Mouse (Mus musculus): ENCODE data around the gene Cmc2.

Gene Cmc2

DNA sequence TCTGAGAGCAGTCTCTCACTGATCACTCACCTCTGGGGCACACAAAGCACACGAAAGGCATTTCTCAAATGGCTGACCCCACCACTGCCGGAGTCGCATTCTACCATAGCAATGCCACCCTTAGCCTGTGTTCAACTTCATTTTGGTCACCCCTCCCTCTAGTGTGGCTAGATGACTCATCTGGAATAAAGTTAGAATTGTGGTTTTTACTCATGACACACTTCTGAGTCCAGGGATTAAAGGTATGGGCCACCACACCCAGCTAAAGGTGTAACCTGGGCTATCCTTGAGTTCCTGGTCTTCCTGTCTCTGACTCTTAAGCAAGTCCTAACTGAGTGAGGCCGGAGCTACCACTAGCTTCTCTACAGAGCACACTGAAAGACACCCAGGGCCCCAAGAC, 15.4 kb downstream of the Cmc2 start:
- DNase-seq (ENCODE audit: low read depth): peak; percentile 46

DNA sequence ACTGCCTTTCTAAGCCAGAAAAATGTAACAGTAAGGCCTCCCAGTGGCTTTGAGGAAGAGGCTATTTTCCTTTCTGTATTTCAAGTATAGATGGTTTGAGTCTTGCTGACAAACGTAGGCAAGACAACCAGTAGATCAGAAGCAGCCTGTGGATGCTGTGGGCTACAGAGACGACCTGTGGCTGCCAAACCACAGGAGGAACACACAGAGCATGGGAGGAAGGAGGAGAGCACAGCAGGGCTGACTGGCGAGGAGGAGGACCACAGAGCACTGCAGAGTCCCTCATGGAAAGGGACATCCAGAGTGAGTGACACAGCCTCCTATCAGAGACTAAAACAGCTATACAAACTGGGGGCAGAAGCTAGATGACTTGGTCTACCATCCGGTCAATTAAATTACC, 16.0 kb downstream of the Cmc2 start:
- DNase-seq (ENCODE audit: low read depth): peak; percentile 32

DNA sequence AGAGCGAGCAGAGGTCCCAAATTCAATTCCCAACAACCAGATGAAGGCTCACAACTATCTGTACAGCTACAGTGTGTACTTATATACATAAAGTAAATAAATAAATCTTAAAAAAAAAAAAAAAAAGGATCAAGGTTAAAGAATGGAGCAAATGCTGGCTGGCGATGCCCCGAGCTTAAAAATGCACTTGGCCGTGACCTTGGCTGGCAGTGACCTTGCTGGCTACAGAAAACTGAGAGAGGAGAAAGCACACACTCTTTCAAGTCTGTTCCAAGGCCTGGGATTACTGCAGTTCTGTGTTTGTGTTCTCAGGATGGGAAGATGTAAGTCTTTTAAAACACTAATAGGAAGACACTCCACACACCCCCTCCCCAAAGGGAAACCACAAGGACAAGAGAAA, 16.5 kb downstream of the Cmc2 start:
- DNase-seq (ENCODE audit: low read depth): no peak

- no peak for DNase-seq (ENCODE audit: low read depth)
Measured at GRCm38 (mm10) chr8:116895521-116895920, 25.7 kb downstream of the Cmc2 start.

GRCm38 (mm10) chr8:116893938-116894337, 27.3 kb downstream of the Cmc2 start:
- no peak for DNase-seq (ENCODE audit: low read depth)

- DNase-seq (ENCODE audit: low read depth): no peak
Measured at GRCm38 (mm10) chr8:116892636-116893035, 28.6 kb downstream of the Cmc2 start.

DNA sequence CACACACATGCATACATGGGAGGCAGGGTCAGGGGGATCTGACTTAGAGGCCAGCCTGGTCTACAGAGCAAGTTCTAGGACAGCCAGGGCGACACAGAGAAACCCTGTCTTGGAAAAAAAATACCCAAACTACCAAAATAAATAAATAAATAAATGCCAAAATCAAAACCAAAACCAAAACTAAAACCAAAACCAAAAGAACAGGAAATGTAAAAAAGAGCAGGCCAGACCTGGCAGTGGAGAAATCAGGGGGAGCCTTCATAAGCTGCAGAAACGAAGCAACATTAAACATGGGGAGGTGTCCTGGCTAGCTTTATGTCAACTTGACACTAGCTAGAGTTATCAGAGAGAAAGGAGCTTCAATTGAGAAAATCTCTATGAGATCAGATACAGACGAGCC, 29.1 kb downstream of the Cmc2 start:
- peak; percentile 70 for DNase-seq (ENCODE audit: low read depth)

- no peak for DNase-seq (ENCODE audit: low read depth)
Measured at GRCm38 (mm10) chr8:116891446-116891845, 29.8 kb downstream of the Cmc2 start.

GRCm38 (mm10) chr8:116887813-116888212, 33.4 kb downstream of the Cmc2 start:
- no peak for DNase-seq (ENCODE audit: low read depth)

GRCm38 (mm10) chr8:116881396-116881795, 39.9 kb downstream of the Cmc2 start:
- no peak for DNase-seq (ENCODE audit: low read depth)

DNA sequence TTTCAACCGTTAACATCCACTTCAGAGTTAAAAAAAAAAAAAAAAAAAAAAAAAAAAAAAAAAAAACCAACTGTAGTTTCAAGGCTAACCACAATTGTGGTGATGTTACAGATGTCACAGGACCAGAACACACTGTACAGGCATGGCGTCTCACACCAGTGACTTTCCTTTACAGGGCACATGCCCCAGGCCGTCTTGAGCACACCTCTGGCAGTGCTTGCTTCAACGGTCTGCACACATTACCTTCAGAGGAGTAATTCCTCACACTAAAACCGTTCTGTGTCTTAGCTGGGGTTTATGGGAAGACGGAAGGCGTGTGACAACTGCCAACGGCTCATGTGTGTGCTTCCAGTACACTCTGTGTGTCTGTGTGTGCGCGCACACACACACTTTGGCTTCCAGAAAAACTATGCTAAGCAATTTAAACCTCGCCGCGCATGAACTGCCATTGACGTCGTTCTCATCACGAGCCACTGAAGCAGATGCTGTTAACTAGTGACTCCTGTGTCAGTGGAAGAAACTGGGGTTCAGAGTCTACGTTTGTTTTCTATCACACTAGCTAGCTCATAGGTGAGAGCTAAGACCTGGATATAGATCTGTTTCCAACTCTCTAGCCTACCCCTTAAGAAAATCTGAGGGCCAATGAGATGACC, 45.3 kb downstream of the Cmc2 start:
- DNase-seq (ENCODE audit: low read depth): peak; percentile 25

- no peak for DNase-seq (ENCODE audit: low read depth)
Measured at GRCm38 (mm10) chr8:116873986-116874385, 47.3 kb downstream of the Cmc2 start.

DNA sequence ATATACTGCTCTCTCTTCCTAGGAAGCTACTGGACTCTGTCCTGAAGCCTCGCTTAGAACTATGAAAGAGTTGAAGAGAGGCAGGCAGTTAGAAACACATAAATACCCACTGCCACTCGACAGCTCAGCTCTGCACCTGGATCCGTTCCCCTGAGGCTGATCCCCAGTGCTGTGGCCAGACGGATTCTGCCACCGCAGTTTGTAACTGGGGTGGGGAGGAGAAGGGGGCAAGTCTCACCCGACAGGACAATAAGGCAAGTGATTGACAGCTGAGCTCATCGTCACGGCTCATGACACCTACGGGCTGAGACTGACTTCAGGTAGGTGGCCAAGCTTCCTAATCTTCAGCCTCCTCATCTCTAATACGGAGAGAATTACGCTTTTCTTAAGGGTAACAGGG, 47.7 kb downstream of the Cmc2 start:
- no peak for DNase-seq (ENCODE audit: low read depth)

DNA sequence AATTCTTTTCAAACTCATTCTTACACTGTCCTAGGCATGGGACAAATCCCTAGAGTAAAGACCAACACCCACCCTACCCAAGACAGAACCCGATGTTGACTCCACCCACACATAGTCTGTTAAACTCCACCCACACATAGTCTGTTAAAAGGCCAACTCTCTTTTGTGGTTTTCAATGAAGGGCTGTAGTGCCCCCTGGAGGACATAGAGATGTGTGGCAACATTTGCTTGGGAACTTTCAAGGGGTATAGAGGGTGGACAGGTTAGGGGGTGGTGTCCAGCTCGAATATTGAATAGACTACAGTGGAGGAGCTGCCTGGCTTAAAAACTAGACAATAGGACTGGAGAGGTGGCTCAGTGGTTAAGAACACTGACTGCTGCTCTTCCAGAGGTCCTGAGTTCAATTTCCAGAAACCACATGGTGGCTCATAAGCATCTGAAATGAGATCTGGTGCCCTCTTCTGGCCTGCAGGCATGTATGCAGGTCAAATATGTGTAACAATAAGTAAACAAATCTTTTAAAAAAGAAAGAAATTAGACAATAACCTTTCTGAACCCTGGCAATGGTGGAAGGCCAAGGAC, 48.4 kb downstream of the Cmc2 start:
- DNase-seq (ENCODE audit: low read depth): peak; percentile 66

GRCm38 (mm10) chr8:116868699-116869098, 52.6 kb downstream of the Cmc2 start:
- peak; percentile 21 for DNase-seq (ENCODE audit: low read depth)

DNA sequence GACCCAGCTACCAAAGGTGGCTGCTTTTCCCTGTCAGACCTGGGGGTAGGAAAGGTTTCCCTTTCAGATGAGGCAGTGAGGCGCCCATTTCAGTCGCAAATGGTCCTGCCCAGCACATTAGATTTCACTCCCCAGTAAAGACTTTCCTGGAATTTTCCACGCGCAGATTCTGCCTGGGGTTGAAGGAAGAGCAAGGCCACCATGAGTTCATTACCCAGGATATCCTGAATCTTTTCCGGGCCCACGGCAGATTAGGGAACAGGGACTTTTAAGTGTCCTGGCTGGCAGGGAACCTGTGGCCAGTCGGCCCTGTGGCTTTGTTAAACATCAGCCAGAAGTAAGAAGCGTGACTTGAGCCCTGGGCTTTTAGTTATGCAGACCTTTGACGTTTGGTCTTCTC, 53.9 kb downstream of the Cmc2 start:
- no peak for DNase-seq (ENCODE audit: low read depth)

- DNase-seq (ENCODE audit: low read depth): peak; percentile 74
Measured at GRCm38 (mm10) chr8:116866118-116866903, 54.9 kb downstream of the Cmc2 start.

- DNase-seq (ENCODE audit: low read depth): no peak
Measured at GRCm38 (mm10) chr8:116864514-116864913, 56.7 kb downstream of the Cmc2 start.

GRCm38 (mm10) chr8:116864022-116864387, 57.2 kb downstream of the Cmc2 start:
- no peak for DNase-seq (ENCODE audit: low read depth)

DNA sequence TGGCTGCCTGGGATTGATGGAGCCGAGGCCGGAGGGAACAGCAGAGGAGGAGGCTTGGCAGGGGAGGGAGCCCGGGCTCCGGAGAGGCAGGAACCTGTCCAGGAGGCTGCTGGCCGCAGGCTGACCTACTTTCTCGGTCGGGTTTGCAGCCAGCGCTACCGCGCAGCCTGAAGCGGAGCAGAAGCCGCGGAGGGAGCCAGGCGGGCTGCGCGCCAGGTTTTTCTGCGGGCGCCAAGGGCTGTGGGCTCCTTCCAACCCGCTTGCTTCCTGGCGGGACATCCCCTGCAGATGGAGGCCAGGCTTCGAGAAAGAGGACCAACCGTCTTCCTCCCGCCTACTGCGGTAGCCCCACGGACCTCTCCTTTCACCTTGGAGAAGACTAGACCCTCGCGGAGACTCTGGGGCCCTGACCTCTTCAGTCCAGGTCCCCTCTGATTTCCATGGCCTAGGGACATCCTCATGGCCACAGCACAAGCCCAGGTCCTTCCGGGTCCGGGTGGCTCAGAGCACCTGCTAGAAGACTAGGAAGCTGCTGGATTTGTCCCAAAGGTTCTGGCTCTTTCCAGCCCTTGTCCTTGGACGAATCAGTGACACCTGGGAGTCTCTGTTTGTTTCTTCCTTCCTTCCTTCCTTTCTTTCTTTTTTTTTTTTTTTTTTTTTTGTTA, 57.8 kb downstream of the Cmc2 start:
- peak; percentile 12 for DNase-seq (ENCODE audit: low read depth)

- DNase-seq (ENCODE audit: low read depth): no peak
Measured at GRCm38 (mm10) chr8:116862191-116862590, 59.1 kb downstream of the Cmc2 start.

GRCm38 (mm10) chr8:116852042-116852441, 69.2 kb downstream of the Cmc2 start:
- no peak for DNase-seq (ENCODE audit: low read depth)

- no peak for DNase-seq (ENCODE audit: low read depth)
Measured at GRCm38 (mm10) chr8:116848042-116848441, 73.2 kb downstream of the Cmc2 start.
